Mouse (Mus musculus): ENCODE data around the gene Fam160b1.

Gene Fam160b1

DNA sequence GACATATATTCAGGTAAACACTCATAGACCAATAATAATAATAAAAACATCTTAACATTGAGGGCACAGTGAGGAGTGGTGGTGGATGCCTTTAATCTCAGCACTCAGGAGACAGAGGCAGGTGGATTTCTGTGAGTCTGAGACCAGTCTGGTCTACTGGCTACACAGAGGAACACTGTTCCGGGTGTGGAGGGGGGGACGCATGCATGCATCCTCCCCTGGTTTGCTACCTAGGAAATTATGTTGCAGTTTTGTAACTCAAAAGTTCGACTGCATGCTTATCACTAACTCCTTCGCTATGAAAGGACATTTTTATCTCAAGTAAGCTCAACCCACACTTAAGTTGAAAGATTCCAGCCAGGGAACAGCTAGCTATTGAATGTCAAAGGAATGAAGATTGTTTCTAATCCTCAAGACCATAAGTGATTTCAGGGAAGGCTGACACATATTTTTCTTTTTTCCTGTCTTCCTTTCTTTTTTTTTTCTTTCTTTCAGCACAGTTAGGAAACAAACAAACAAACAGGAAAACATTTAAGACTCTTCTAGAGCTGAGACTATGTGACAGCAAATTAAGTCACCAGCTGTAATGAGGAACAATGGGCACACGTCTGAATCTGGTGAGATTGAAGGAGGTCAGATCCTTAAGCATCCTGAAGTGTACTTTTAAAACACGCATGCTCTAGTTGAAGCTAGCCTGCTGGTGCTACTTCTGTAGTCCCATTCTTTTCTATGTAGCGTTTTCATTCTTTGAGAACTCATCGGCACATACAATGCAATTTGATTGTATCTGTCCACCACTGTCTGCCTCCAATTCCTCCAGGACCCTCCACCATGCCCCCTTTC lies 19.4 kb upstream of the Fam160b1 start:
- CTCF ChIA-PET, result interaction anchor here (1.3 kb wide), 1 partner anchor 23 kb away, joined by 5 read pairs; no protein-coding TSS in a partner anchor

- CTCF ChIA-PET, result no interaction called here
These were observed 16.6 kb upstream of the Fam160b1 start for GRCm38 (mm10) chr19:57343860-57344259.

DNA sequence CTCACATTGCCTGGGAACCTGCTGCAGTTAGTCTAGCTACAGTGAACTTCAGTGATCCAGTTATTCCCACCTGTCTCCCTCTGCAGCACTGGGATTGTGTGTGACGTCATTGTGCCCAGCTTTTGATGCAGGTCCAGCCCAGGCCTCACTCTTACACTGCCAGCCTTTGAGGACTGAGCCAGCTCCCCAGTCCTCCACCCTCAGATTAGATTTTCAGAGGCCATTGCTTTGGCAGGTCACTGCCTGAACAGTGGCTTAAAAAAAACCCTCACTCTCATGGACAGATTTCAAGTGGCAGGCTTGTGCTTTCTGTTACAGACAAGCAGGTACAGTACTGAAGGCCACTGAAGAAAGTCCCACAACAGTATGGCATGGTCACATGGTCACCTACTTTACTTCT lies 15.8 kb upstream of the Fam160b1 start:
- CTCF ChIA-PET, result no interaction called here

DNA sequence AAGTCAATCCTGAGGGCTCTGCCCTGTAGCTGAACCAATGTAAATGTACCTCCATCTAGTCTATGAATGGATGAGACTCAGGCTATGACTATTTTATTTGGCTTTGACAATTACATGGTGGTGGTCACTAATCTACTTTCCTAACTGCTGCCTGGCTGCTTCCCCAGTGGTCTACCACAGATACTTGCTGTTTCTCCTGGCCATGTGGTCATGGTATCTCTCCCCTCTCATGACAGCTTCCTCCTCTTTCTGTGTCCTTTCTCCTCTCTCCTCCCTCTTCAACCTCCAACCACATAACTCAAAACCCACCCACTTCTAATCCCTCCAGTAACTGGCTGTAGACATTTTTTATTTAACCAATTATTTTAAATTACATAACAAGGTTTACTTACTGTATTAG lies 11.4 kb upstream of the Fam160b1 start:
- CTCF ChIA-PET, result no interaction called here

- CTCF ChIA-PET, result no interaction called here
These were observed 8.0 kb upstream of the Fam160b1 start for GRCm38 (mm10) chr19:57352337-57352935.

- CTCF ChIA-PET, result no interaction called here
These were observed 7.3 kb upstream of the Fam160b1 start for GRCm38 (mm10) chr19:57353228-57353627.

DNA sequence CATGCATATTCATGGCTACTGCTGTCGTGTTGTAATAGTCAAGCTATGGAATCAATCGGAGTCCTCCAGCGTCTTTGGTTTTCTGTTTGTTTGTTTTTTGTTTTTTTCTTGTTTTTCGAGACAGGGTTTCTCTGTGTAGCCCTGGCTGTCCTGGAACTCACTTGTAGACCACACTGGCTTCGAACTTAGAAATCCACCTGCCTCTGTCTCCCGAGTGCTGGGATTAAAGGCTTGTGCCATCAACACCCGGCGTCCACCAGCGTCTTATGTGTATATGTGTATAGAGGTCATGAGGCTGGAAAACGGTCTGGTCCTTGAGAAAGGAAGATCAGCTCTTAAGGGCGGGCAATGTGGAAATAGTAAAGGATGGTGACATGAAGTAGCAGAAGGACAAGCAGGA lies 6.4 kb upstream of the Fam160b1 start:
- CTCF ChIA-PET, result interaction anchor here (0.6 kb wide), 1 partner anchor 233 kb away, joined by 3 read pairs; no protein-coding TSS in a partner anchor

- CTCF ChIA-PET, result no interaction called here
These were observed 5.8 kb upstream of the Fam160b1 start for GRCm38 (mm10) chr19:57354715-57355114.

DNA sequence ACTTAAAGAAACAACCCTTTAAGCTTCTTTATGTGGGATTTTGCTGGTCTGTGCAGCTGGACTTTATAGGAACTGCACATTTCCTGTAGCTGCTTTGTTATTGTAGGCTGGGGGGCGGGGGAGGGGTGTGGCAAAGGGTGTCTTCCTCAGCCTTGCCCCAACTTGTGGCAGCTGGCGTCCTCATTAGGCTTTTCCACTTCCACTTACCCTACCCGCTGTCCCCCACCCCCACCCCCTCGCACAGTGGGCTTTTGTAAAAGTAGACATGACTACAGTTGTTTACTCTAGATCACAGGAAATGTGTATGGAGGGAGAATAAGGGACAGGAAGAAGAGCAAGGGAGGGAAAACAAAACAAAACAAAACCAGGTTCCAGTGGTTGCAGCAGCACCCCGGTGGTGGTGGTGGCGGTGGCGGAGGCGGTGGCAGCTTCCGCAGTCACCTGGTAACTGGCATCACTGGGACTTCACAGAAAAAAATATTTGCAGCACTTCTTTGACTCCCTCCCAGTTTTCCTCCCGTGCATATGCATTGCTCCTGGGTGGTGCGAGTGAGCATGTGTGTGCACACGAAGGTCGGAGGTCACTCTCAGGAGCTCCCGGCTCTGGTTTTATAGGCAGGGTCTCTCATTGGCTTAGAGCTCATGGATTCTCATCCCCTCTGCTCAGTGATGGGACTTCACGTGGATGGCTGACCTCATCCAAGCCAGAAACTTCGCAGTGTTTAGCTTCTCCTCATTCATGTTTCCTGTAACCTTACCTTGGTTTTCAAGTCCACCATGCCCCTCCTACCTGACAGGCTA lies 4.8 kb upstream of the Fam160b1 start:
- CTCF ChIA-PET, result no interaction called here

- CTCF ChIA-PET, result interaction anchor here (0.6 kb wide), 1 partner anchor 155 kb away, joined by 3 read pairs; no protein-coding TSS in a partner anchor
These were observed 4.2 kb upstream of the Fam160b1 start for GRCm38 (mm10) chr19:57356273-57356672.

- CTCF ChIA-PET, result interaction anchor here (0.7 kb wide), 1 partner anchor 178 kb away, joined by 6 read pairs; no protein-coding TSS in a partner anchor
These were observed 3.2 kb upstream of the Fam160b1 start for GRCm38 (mm10) chr19:57357244-57357643.

- CTCF ChIA-PET, result interaction anchor here (0.7 kb wide), 1 partner anchor 178 kb away, joined by 6 read pairs; no protein-coding TSS in a partner anchor
These were observed 2.7 kb upstream of the Fam160b1 start for GRCm38 (mm10) chr19:57357811-57358210.

DNA sequence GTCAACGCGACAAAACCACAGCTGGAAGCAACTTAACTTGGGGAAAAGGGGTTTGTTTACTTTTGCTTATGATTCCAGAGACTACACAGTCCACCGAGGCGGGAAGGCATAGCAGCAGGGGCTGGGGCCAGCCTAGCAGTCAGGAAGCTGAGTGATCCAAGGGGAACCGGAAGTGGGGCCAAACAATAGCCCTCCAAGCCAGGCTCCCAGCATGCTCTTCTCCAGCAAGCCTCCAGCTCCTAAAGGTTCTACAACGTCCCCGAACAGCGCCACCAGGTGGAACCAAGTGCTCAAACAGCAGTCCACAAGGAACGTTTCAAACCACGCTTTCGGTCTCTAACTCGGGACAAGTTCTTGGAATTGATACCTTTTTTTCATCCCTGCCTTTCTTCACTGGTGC lies 2.2 kb upstream of the Fam160b1 start:
- CTCF ChIA-PET, result no interaction called here

DNA sequence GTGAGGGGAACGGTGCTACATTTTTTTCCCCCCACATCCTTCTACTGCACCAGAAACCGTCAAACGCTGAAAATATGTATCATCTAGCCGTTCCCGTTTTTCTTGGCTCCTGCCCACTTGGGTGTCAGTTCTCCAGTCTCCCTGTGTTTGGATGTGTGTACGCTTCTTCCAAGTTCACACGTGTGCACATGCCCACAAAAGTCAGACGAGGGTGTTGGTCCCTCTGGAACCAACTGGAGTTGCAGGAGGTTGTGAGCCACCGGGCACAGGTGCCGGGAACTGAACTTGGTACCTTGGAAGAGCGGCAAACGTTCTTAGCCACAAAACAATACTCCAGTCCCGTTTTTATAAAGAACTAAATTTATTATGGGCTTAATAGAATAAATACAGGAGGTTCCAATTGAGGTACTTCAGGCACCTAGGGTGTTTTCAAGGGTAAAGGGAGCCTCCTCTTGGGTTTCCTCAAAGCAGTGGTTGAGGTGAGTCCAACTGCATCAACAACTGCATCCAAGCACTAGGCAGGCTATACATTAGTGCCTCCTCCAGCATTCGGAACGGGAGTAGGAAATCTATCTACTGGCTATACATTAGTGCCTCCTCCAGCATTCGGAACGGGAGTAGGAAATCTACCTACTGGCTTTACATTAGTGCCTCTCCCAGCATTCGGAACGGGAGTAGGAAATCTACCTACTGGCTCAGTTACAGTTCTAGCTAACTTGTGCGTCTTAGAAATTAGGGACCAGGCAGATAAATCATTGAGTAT lies 1.5 kb upstream of the Fam160b1 start:
- CTCF ChIA-PET, result interaction anchor here (0.6 kb wide), 2 partner anchors 49 to 198 kb away, joined by 3 read pairs; no protein-coding TSS in a partner anchor

GRCm38 (mm10) chr19:57359701-57360326 lies 666 bp upstream of the Fam160b1 start:
- CTCF ChIA-PET, result interaction anchor here (0.6 kb wide), 2 partner anchors 48 to 197 kb away, joined by 3 read pairs; no protein-coding TSS in a partner anchor

GRCm38 (mm10) chr19:57361131-57361938 lies 855 bp downstream of the Fam160b1 start:
- CTCF ChIA-PET, result interaction anchor here (0.6 kb wide), 1 partner anchor 35 kb away, joined by 3 read pairs; no protein-coding TSS in a partner anchor

DNA sequence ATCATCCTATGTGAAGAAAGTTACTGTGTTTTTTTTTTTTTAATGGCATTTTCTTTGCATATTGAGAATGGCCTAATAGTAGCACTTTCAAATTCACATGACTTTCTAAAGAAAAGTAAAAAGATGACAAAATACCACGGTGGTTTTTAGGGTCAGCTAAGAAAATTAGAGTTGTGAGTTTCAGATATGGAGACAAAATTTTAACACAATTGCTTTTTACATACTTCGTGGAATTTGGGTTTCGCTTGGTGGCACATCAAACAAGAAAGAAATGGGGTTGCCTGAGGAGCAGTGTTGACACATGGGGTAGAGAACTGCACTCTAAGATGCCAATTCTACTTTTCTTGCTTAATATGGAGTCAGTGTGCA lies 1.4 kb downstream of the Fam160b1 start:
- CTCF ChIA-PET, result no interaction called here

DNA sequence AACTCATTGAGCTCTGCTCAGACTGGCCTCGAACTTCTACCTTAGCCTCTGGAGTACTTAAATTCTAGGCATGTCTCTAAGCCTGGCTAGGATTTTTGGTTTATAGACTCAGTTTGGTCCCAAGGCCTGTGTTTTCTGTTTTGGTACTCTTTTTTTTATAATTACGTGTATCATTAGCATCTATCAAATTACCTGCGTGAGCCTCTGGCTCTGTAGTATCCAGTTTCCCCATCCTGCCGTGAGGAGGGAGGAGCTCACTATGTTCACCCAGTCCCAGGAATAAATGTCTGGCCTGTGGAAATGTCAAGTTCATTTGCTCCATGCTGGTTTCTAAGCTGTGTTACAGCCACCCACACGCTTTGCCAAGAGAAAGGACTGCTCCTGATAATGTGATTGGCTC lies 2.1 kb downstream of the Fam160b1 start:
- CTCF ChIA-PET, result no interaction called here

- CTCF ChIA-PET, result no interaction called here
These were observed 2.6 kb downstream of the Fam160b1 start for GRCm38 (mm10) chr19:57363076-57363475.

DNA sequence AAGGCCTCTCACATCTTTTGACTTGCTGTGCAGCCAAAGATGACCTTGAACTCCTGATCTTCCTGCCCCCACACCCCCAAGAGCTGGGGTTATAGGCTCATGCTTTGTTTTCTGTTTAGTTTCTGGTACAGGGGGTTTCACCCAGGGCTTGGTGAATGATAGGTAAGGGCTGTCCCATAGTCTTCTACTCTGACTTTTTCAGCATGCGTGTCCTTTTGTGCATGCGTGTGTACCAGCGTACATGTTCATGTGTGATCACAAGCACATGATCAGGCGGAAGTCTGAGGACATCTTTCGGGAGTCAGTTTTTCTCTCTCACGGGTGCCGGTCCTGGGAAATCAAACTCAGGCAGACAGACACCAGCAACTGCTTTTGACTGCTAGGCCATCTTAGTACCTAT lies 3.1 kb downstream of the Fam160b1 start:
- CTCF ChIA-PET, result no interaction called here

Measured in spleen, embryonic (tissue).